Mouse (Mus musculus): ENCODE measurements around the gene Tm9sf4.

The Tm9sf4 gene

DNA sequence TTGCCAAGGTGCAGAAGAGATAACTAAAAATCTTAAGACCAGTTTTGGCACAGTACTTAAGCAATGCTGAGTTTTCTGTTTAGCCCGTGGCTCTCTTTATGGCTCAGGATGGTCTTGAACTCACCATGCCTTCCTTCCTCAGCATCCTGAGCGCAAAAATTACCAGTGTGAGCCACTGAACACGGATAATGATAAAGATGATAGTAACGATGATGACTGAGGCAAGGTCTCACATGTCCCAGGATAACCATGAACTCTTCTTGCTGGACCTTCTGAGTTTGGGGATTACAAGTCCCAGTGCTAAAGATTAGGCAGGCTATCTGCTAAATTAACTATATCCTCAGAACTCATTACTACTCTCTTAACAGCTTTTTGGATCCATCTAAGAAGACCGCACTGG, 970 bp upstream of the Tm9sf4 start:
- DNase-seq = no peak

- DNase-seq = no peak
These were observed 579 bp downstream of the Tm9sf4 start for GRCm38 (mm10) chr2:153161684-153162080.

GRCm38 (mm10) chr2:153167136-153167535, 6.0 kb downstream of the Tm9sf4 start:
- DNase-seq = no peak

GRCm38 (mm10) chr2:153168134-153168820, 7.2 kb downstream of the Tm9sf4 start:
- no peak for DNase-seq

GRCm38 (mm10) chr2:153170490-153171224, 9.6 kb downstream of the Tm9sf4 start:
- no peak for DNase-seq

GRCm38 (mm10) chr2:153171966-153172365, 10.9 kb downstream of the Tm9sf4 start:
- DNase-seq = no peak

GRCm38 (mm10) chr2:153175995-153176570, 15.0 kb downstream of the Tm9sf4 start:
- DNase-seq = no peak

- no peak for DNase-seq
These were observed 16.1 kb downstream of the Tm9sf4 start for GRCm38 (mm10) chr2:153177188-153177587.

GRCm38 (mm10) chr2:153179126-153179860, 18.2 kb downstream of the Tm9sf4 start:
- no peak for DNase-seq

GRCm38 (mm10) chr2:153179961-153180360, 18.9 kb downstream of the Tm9sf4 start:
- no peak for DNase-seq

DNA sequence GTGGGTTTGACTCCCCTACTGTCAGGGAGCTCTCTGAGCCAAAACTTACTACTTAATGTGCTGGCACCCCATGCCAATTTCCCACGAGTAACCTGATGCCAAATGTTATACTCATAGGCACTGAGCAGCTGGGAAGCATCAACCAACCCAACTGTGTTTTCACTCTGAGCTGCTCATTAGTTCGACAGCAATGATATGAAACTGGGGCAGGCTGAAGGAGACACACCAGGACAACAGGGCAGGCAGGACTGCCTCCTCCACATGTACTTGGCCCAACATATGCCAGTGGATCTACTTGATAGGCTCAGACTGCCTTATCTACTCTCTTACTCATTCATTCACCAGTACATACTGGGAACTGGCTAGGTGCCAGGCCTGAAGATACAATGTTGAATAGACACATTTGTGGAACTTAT, 25.1 kb downstream of the Tm9sf4 start:
- peak in 1 of 2 experiments; percentile 12 for DNase-seq

GRCm38 (mm10) chr2:153187848-153188247, 26.7 kb downstream of the Tm9sf4 start:
- no peak for DNase-seq

- DNase-seq = no peak
These were observed 30.1 kb downstream of the Tm9sf4 start for GRCm38 (mm10) chr2:153191242-153191641.

GRCm38 (mm10) chr2:153194255-153194654, 33.2 kb downstream of the Tm9sf4 start:
- DNase-seq = no peak

DNA sequence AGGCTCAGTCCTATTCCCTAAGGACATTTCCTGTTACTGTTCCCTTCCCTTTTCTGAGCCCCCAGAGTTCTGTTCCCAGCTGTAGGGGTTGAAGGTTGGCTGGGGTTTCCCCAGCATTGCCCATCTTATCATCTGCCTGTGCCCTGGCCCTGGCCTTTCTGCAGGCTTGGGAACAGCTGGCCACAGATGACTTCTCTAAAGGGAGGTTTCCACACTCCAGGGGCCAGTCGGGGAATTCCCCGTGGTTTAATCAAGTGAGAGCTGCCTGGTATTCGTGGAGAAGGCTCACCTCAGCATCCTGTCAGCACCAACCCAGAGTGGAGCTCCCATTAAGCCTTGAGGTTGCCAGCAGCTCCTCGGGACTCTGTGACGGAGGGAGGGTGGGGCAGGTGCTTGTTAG, 37.4 kb downstream of the Tm9sf4 start:
- DNase-seq = no peak

DNA sequence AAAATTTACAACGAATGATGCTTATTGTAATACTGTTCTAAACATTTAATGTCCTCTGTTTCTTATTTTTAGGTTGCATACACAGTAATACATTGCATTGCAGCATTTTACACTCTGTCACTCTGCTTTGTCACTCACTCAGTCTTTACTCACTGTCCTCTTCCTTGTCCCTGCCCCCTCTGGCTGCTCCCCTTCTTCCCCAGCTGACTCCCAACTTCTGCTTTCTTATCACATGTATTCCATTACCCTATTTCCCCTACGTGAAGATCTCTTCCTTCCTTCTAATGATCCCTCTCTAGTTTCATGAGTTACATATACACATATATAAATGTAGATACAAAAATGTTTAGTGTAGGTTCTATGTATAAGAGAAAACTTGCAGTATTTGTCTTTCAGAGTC, 38.0 kb downstream of the Tm9sf4 start:
- no peak for DNase-seq

DNA sequence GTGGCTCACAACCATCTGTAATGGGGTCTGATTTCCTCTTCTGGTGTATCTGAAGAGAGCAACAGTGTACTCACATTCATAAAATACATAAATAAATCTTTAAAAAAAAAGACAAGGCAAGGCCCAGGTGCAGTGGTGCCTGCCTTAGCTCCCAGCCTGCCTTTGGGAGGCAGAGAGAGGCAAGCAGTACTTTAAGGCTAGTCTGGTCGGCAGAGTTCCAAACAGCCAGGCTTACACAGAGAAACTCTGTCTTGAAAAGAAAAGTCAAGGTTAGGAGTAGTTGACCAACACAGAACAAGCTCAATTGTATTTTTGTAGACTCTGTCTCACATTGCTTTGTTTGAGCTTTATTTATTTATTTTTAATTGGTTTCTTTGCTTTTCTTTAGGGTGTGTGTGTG, 41.7 kb downstream of the Tm9sf4 start:
- no peak for DNase-seq

GRCm38 (mm10) chr2:153208149-153208548, 47.0 kb downstream of the Tm9sf4 start:
- no peak for DNase-seq

- peak; percentile 46 to 48 for DNase-seq
These were observed 48.2 kb downstream of the Tm9sf4 start for GRCm38 (mm10) chr2:153209286-153209685.

DNA sequence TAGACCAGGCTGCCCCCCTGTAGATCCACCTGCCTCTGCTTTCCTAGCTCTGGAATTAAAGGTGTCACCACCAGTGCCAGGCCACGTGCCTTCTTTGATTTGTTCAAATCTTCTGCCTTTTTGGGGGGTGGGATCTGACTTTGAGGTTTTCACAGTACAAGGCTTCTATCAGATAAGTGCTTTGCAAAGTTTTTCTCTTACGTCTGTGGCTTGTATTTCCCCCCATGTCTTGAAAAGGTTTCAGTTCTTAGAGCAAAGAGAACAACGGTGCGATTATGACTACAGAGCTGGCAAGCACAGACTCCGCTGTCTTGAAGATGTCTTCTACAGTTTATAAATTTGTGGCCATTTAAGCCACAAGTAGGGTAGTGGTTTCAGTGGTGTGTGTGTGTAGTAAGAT, 50.3 kb downstream of the Tm9sf4 start:
- no peak for DNase-seq

DNA sequence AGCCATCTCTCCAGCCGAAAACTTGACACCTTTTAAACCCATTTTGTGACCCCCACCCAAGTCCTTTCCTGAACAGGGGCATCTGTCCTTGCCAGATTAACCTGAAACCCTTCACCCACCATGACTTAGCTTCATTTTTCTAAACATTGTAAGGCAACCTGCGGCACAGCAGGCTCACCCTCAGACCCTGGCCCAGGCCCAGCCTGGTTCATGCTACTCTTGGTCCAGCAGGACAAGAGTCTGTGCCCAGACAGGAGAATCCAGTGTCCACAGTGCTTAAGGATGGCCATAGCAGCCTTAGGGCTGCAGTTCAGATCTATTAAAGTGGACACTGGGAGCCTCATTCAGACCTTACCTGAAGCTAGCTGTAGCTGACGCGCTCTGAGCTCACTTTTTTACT, 52.2 kb downstream of the Tm9sf4 start:
- DNase-seq = no peak

DNA sequence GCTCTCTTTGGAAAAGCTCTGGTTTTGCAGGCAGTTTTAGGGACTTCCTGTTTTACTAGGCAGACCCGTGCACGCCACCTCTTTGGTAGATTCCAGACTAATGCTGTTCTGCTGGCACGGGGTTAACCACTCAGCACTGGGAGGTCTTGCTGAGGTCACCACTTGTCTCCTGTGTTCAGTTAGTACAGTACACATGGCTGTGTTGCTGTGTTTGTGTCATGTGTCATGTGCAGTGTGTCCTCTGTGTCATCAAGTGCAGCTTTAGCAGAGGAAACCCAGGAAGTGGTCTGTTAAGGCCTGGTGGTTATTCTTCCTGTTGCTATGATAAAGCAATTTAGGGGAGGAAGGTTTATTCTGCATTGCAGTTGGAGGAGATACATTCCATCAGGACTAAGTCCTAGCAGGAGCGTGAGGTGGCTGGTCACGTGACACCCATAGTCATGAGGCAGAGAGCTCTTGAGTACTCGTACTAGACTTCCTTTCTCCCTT, 53.7 kb downstream of the Tm9sf4 start:
- no peak for DNase-seq

- DNase-seq = no peak
These were observed 54.3 kb downstream of the Tm9sf4 start for GRCm38 (mm10) chr2:153215421-153215820.

Measured in cerebellum, postnatal 36 days (tissue).